In genomic region chr4:125474903-125475302, GRCm38 (mm10) we compare ENCODE assay signal across 40 mouse cellular contexts. TPM values are rescaled to one million over a fixed set of nuclear protein-coding genes. Genes with fewer than 3 reads are reported as not detected.
"Had no signal": no experiment of that assay in that cellular context is flagged by ENCODE, and none has a peak within 500 bp of the region (broad histone marks: within the 10 kb centered on the region; RNA-seq: fewer than 3 reads in every experiment).

No protein-coding gene starts in this region.

- H3K27me3 ChIP-seq: midbrain, embryonic 15.5 days; neural tube, embryonic 12.5 days had no signal

- H3K36me3 ChIP-seq: limb, embryonic 10.5 days; limb, embryonic 12.5 days; limb, embryonic 13.5 days; limb, embryonic 15.5 days; liver, embryonic 12.5 days; liver, embryonic 13.5 days; liver, embryonic 15.5 days; lung, embryonic 15.5 days; midbrain, embryonic 10.5 days; midbrain, embryonic 12.5 days; midbrain, embryonic 13.5 days; midbrain, embryonic 15.5 days; neural tube, embryonic 12.5 days had no signal

- H3K4me3 ChIP-seq: limb, embryonic 10.5 days; limb, embryonic 12.5 days; limb, embryonic 13.5 days; limb, embryonic 15.5 days; liver, embryonic 12.5 days; liver, embryonic 13.5 days; liver, embryonic 15.5 days; lung, embryonic 15.5 days; megakaryocyte, embryonic 14.5 days; midbrain, embryonic 10.5 days; midbrain, embryonic 12.5 days; midbrain, embryonic 13.5 days; midbrain, embryonic 15.5 days; myocyte; neural tube, embryonic 12.5 days had no signal

- H3K4me2 ChIP-seq: limb, embryonic 12.5 days; limb, embryonic 13.5 days; limb, embryonic 15.5 days; liver, embryonic 11.5 days; liver, embryonic 12.5 days; liver, embryonic 13.5 days; liver, embryonic 15.5 days; lung, embryonic 14.5 days; lung, embryonic 15.5 days; midbrain, embryonic 11.5 days; midbrain, embryonic 12.5 days; midbrain, embryonic 13.5 days; midbrain, embryonic 15.5 days; neural tube, embryonic 12.5 days had no signal

- H3K27ac ChIP-seq: limb, embryonic 10.5 days; limb, embryonic 12.5 days; limb, embryonic 13.5 days; limb, embryonic 15.5 days; liver, embryonic 12.5 days; liver, embryonic 13.5 days; liver, embryonic 14.5 days; liver, embryonic 15.5 days; lung, embryonic 15.5 days; macrophage; midbrain, embryonic 10.5 days; midbrain, embryonic 12.5 days; midbrain, embryonic 13.5 days; midbrain, embryonic 15.5 days; neural tube, embryonic 12.5 days had no signal

- DNase-seq: left cerebral cortex, postnatal 4 days; liver; liver, embryonic 13.5 days; liver, postnatal 0 days; lung, adult 18-20 months; lung, adult 2 months; lung, embryonic 14.5 days; lung, postnatal 10 days; lung, postnatal 14 days; lung, postnatal 36 days; lung, postnatal 4 days; midbrain, embryonic 14.5 days had no signal

- H3K9ac ChIP-seq: limb, embryonic 12.5 days; limb, embryonic 13.5 days; limb, embryonic 15.5 days; liver, embryonic 12.5 days; liver, embryonic 13.5 days; liver, embryonic 14.5 days; liver, embryonic 15.5 days; liver, postnatal 0 days; lung, embryonic 14.5 days; lung, embryonic 15.5 days; midbrain, embryonic 12.5 days; midbrain, embryonic 13.5 days; midbrain, embryonic 15.5 days; neural tube, embryonic 12.5 days had no signal

- H3K4me1 ChIP-seq: limb, embryonic 12.5 days; limb, embryonic 13.5 days; liver, embryonic 12.5 days; liver, embryonic 13.5 days; liver, embryonic 15.5 days; lung, embryonic 15.5 days had no signal

- H3K9me3 ChIP-seq: limb, embryonic 10.5 days; limb, embryonic 12.5 days; limb, embryonic 13.5 days; limb, embryonic 15.5 days; liver, embryonic 12.5 days; liver, embryonic 13.5 days; liver, embryonic 15.5 days; lung, embryonic 15.5 days; megakaryocyte, embryonic 14.5 days; midbrain, embryonic 10.5 days; midbrain, embryonic 12.5 days; midbrain, embryonic 13.5 days; midbrain, embryonic 15.5 days; neural tube, embryonic 12.5 days had no signal

- ATAC-seq: liver, embryonic 12.5 days; liver, postnatal 0 days; lung, postnatal 0 days; midbrain, embryonic 13.5 days; midbrain, embryonic 15.5 days; midbrain, embryonic 16.5 days had no signal

RNA-seq across cellular contexts. Expression of gene Grik3, which starts 15.6 kb away (rescaled TPM):
- total RNA-seq: liver, adult 2 months; megakaryocyte progenitor cell, adult 5-6 weeks; megakaryocyte, adult 5-6 weeks; megakaryocyte-erythroid progenitor cell, adult 5-6 weeks; monocyte, adult 5-6 weeks had no signal
- polyA plus RNA-seq: limb, embryonic 10.5 days; limb, embryonic 11.5 days; limb, embryonic 12.5 days; liver, embryonic 12.5 days; liver, embryonic 15.5 days; liver, embryonic 16.5 days; lung, embryonic 14.5 days; lung, embryonic 15.5 days; lung, embryonic 16.5 days; lung, postnatal 0 days; macrophage; myocyte had no signal
